Mouse (Mus musculus) adrenal gland, adult 8-10 months (tissue): ENCODE measurements around the gene Mapkap1. TPM values are rescaled to one million over a fixed set of nuclear protein-coding genes. Genes with fewer than 3 reads are reported as not detected.
A peak's percentile ranks its signal among the peaks of the same experiment; 100 is the strongest.

Experiments used
- DNase-seq: peaks from one replicate; pipeline ENCODE4 v3.0.0; 2022
- total RNA-seq, 4 experiments: library from RNA; stranded (reverse); gene quantifications; 2 replicates each; pipeline ENCODE4 v1.2.4; 2022

Mapkap1 gene
- total RNA-seq, 4 experiments from 2014 or later, result 70.0 to 102 (median 83.9) TPM

- DNase-seq, result no peak
These were observed 125.8 kb downstream of the Mapkap1 start for GRCm38 (mm10) chr2:34532394-34532793.

- DNase-seq, result no peak
These were observed 126.7 kb downstream of the Mapkap1 start for GRCm38 (mm10) chr2:34533281-34533680.

- peak; percentile 43 for DNase-seq
These were observed 128.4 kb downstream of the Mapkap1 start for GRCm38 (mm10) chr2:34534996-34535395.

GRCm38 (mm10) chr2:34537356-34537755 is 130.8 kb downstream of the Mapkap1 start:
- DNase-seq, result no peak

GRCm38 (mm10) chr2:34543581-34543980 is 137.0 kb downstream of the Mapkap1 start:
- DNase-seq, result no peak

- DNase-seq, result no peak
These were observed 137.4 kb downstream of the Mapkap1 start for GRCm38 (mm10) chr2:34544021-34544420.

GRCm38 (mm10) chr2:34544646-34545395 is 138.2 kb downstream of the Mapkap1 start:
- no peak for DNase-seq

GRCm38 (mm10) chr2:34546176-34546677 is 139.7 kb downstream of the Mapkap1 start:
- no peak for DNase-seq

GRCm38 (mm10) chr2:34547516-34547915 is 140.9 kb downstream of the Mapkap1 start:
- no peak for DNase-seq

- DNase-seq, result no peak
These were observed 142.4 kb downstream of the Mapkap1 start for GRCm38 (mm10) chr2:34548961-34549360.

- DNase-seq, result peak; percentile 30
These were observed 142.9 kb downstream of the Mapkap1 start for GRCm38 (mm10) chr2:34549469-34549868.

GRCm38 (mm10) chr2:34552772-34553171 is 146.2 kb downstream of the Mapkap1 start:
- no peak for DNase-seq

GRCm38 (mm10) chr2:34553580-34554231 is 147.1 kb downstream of the Mapkap1 start:
- DNase-seq, result no peak

- DNase-seq, result peak; percentile 42
These were observed 153.6 kb downstream of the Mapkap1 start for GRCm38 (mm10) chr2:34560146-34560545.

- no peak for DNase-seq
These were observed 156.6 kb downstream of the Mapkap1 start for GRCm38 (mm10) chr2:34563089-34563694.

- no peak for DNase-seq
These were observed 157.3 kb downstream of the Mapkap1 start for GRCm38 (mm10) chr2:34563865-34564264.

- peak; percentile 90 for DNase-seq
These were observed 159.6 kb downstream of the Mapkap1 start for GRCm38 (mm10) chr2:34566146-34566545.

GRCm38 (mm10) chr2:34566601-34567000 is 160.0 kb downstream of the Mapkap1 start:
- no peak for DNase-seq

- DNase-seq, result peak; percentile 73
These were observed 162.6 kb downstream of the Mapkap1 start for GRCm38 (mm10) chr2:34569131-34569530.

- DNase-seq, result no peak
These were observed 163.8 kb downstream of the Mapkap1 start for GRCm38 (mm10) chr2:34570378-34570777.

GRCm38 (mm10) chr2:34571096-34571495 is 164.5 kb downstream of the Mapkap1 start:
- no peak for DNase-seq

GRCm38 (mm10) chr2:34573073-34573472 is 166.5 kb downstream of the Mapkap1 start:
- no peak for DNase-seq

- no peak for DNase-seq
These were observed 182.0 kb downstream of the Mapkap1 start for GRCm38 (mm10) chr2:34588546-34588945.
